In the genomic region with DNA sequence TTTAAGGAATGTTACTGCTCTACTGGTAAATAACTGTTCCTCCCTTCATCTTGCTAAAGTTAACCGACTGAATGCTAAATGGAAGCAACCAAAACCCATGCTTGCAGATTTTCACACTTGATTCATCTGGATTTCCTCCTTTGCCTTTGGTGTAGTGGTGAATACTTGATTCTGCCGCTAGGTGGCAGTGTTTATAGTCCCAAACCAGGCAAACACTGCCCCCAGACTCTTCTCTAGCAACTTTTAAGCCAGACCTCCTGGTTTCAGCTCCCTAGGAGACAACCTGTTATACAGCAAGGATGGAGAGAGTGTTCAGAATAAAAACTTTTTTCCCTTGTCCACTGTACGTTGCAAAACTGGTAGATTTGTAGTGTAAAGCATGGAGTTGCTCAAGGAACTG, we compare ENCODE assay signal across 9 mouse cellular contexts. TPM values are rescaled to one million over a fixed set of nuclear protein-coding genes. Genes with fewer than 3 reads are reported as not detected.
DNase-seq lines count a peak whose midpoint lies in the region; ATAC-seq and TF ChIP-seq lines count a peak whose summit lies in the region.
"Had no signal": no experiment of that assay in that cellular context is flagged by ENCODE, and none has a peak within 500 bp of the region (broad histone marks: within the 10 kb centered on the region; RNA-seq: fewer than 3 reads in every experiment).

No protein-coding gene starts in this region.

- H3K27me3 ChIP-seq in limb, embryonic 14.5 days (ENCODE audit: control insufficient read depth, insufficient read depth, low read length), result no peaks in the 10 kb centered on the region

- no peak overlapping the region for H3K4me2 ChIP-seq in limb, embryonic 14.5 days (replicated peaks; ENCODE audit: low read depth, low read length, severe bottlenecking)

- H3K4me3 ChIP-seq in limb, embryonic 14.5 days (replicated peaks; ENCODE audit: low read length), result no peak overlapping the region
- H3K4me3 ChIP-seq: erythroblast, embryonic 14.5 days had no signal

- no peaks in the 10 kb centered on the region for H3K36me3 ChIP-seq in limb, embryonic 14.5 days (ENCODE audit: control insufficient read depth, insufficient read depth, low read length)

- WGBS in limb, embryonic 14.5 days, result 2% methylated on average over 3 of the region's 3 CpGs

- no peak overlapping the region for H3K27ac ChIP-seq in limb, embryonic 14.5 days (replicated peaks; ENCODE audit: low read depth, low read length)

- TF ChIP-seq POLR2A in limb, embryonic 14.5 days (IDR thresholded peaks at IDR 0.05; ENCODE audit: borderline replicate concordance, extremely low read depth, insufficient read depth, insufficient read length), result no peak

- 0 out of 2 replicates have a peak, but pooled peaks cover 6% of the 10 kb centered on the region for H3K4me1 ChIP-seq in limb, embryonic 14.5 days (ENCODE audit: control insufficient read depth, insufficient read depth, low read length)

- DNase-seq in 3T3-L1 (ENCODE audit: low read depth, low spot score), result peak; percentile 82
- DNase-seq in Muller cell, postnatal 12 days (ENCODE audit: inconsistent ontology term), result peak; percentile 42
- DNase-seq in cerebellum, adult 9-10 months, result peak; percentile 71
- peak; percentile 28 to 85 for DNase-seq in frontal cortex, adult 2 months (ENCODE audit: extremely low spot score in 1 of 2, low spot score in 1 of 2)
- DNase-seq in kidney, adult 9 months, result peak; percentile 56
- DNase-seq in limb, embryonic 14.5 days (ENCODE audit: low spot score), result peak; percentile 83
- peak; percentile 67 for DNase-seq in neural tube, embryonic 10.5 days (ENCODE audit: extremely low spot score, low spot score)
- peak; percentile 73 for DNase-seq in testis, postnatal 10 days (ENCODE audit: low spot score)

- no peak for ATAC-seq in limb, embryonic 14.5 days (ENCODE audit: low FRiP score, low read depth)

- H3K9ac ChIP-seq in limb, embryonic 14.5 days (ENCODE audit: low read depth, low read length, severe bottlenecking), result no peak overlapping the region

- no peaks in the 10 kb centered on the region for H3K9me3 ChIP-seq in limb, embryonic 14.5 days (ENCODE audit: control insufficient read depth, low read length)

RNA-seq across cellular contexts. Expression of a gene that starts 13.4 kb away (rescaled TPM):
- 8.5 and 10.1 TPM in 2 replicates for polyA plus RNA-seq in frontal cortex, adult 2 months (2012; rRNA removed)
- 13.9 and 16.0 TPM in 2 replicates for polyA plus RNA-seq in limb, embryonic 14.5 days (2012; rRNA removed)
- 22.5 and 25.3 TPM in 2 replicates for polyA plus RNA-seq in limb, embryonic 14.5 days (2014; fragmentation: Nextera tagmentation; extraction: Ambion mirVana)

RNA-seq across cellular contexts. Expression of a gene that starts 51.0 kb away (rescaled TPM):
- 112 and 121 TPM in 2 replicates for polyA plus RNA-seq in frontal cortex, adult 2 months (2012; rRNA removed)
- polyA plus RNA-seq in limb, embryonic 14.5 days (2012; rRNA removed), result 71.5 and 76.0 TPM in 2 replicates
- 99.2 and 119 TPM in 2 replicates for polyA plus RNA-seq in limb, embryonic 14.5 days (2014; fragmentation: Nextera tagmentation; extraction: Ambion mirVana)
